Mouse (Mus musculus) midbrain, postnatal 0 days (tissue): ENCODE measurements at regions not wholly inside any gene's neighbourhood (a gene's known extent, or its start where the extent isn't known, plus 50 kb on each side); places are given as distances from the start of the nearest gene placed in this dataset.

ENCODE experiments used
- ATAC-seq: fragments of 200-750 bp; cut with Nextera tagmentation; 2 replicates; pipeline ENCODE4 v1.8.0; 2017; ENCODE audit warnings: moderate number of reproducible peaks, mild to moderate bottlenecking, moderate TSS enrichment, moderate library complexity; ENCODE audit not compliant: low FRiP score
- DNase-seq: peaks from one replicate; pipeline ENCODE4 v3.0.0-alpha.2; 2015; ENCODE audit warnings: low spot score
- H3K27ac ChIP-seq: fragments of 300-500 bp; sonication (generic); 2 replicates; pipeline ENCODE4 v1.5.1; 2014; ENCODE audit warnings: low read depth, mild to moderate bottlenecking, low read length, mixed read lengths
- H3K27me3 ChIP-seq: fragments of 300-500 bp; sonication (generic); 2 replicates; pipeline ENCODE4 v1.6.1; 2014; ENCODE audit warnings: low read length, control low read depth, mixed read lengths; ENCODE audit not compliant: insufficient read depth
- H3K36me3 ChIP-seq: fragments of 300-500 bp; sonication (generic); 2 replicates; pipeline ENCODE4 v1.6.1; 2014; ENCODE audit warnings: low read length, control low read depth, mixed read lengths; ENCODE audit not compliant: insufficient read depth
- H3K4me1 ChIP-seq: fragments of 300-500 bp; sonication (generic); 2 replicates; pipeline ENCODE4 v1.6.1; 2014; ENCODE audit warnings: mild to moderate bottlenecking, control low read depth, antibody characterized with exemption, low read length, mixed read lengths; ENCODE audit not compliant: insufficient read depth
- H3K4me2 ChIP-seq: fragments of 300-500 bp; sonication (generic); 2 replicates; pipeline ENCODE4 v1.6.1; 2014; ENCODE audit warnings: low read depth, mild to moderate bottlenecking, low read length, mixed read lengths; ENCODE audit not compliant: poor library complexity, severe bottlenecking
- H3K4me3 ChIP-seq: fragments of 300-500 bp; sonication (generic); 2 replicates; pipeline ENCODE4 v1.5.1; 2014; ENCODE audit warnings: low read depth, mild to moderate bottlenecking, low read length, moderate library complexity
- H3K9ac ChIP-seq: fragments of 300-500 bp; sonication (generic); replicated peaks from 2 replicates; pipeline ENCODE4 v1.6.1; 2014; ENCODE audit warnings: mild to moderate bottlenecking, low read length, moderate library complexity, mixed read lengths; ENCODE audit not compliant: poor library complexity, severe bottlenecking
- H3K9me3 ChIP-seq: fragments of 300-500 bp; sonication (generic); 2 replicates; pipeline ENCODE4 v1.6.1; 2016; ENCODE audit warnings: low read length, control low read depth
- CTCF ChIP-seq: IDR thresholded peaks from 2 replicates; pipeline ENCODE4 v1.5.1; 2016; ENCODE audit warnings: antibody characterized with exemption, mild to moderate bottlenecking
- WGBS: fragments of 180-500 bp; shearing (Covaris S2); extraction: QIAGEN DNeasy Blood & Tissue Kit; methylation state at CpG from one replicate; pipeline ENCODE4 v1.1.7; 2014; 5-methylcytosine and 5-hydroxymethylcytosine counted together

DNA sequence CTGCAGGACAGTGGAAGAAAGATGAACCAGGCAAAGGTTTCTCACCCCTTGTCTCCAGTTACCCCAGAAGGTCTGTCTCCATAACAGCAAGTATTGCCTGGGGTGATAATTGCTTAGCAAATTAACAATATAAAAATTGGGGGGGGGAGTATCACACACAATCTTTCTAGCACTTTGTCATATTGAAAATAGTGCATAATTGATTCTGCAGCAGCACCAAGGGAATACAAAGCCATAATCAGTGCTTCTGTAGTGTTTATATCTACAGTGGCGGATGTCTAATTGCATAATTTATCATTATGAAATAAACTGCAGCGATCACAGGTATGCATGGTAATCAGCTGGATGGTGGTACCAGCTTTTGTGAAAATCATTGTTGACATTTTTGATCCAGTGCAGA is 316.9 kb upstream of the Nmur2 start:
- Histone ChIP-seq H3K27me3 (no peaks in the 10 kb centered on the region), H3K4me1 (no peaks in the 10 kb centered on the region), H3K9ac (no peak overlapping the region), H3K9me3 (no peaks in the 10 kb centered on the region), H3K4me3 (no peak overlapping the region), H3K36me3 (no peaks in the 10 kb centered on the region), H3K4me2 (no peak overlapping the region), H3K27ac (no peak overlapping the region)
- peak; percentile 17 for DNase-seq
- TF ChIP-seq CTCF, result no peak
- ATAC-seq, result no peak
- 49% methylated on average over 2 of the region's 2 CpGs for WGBS

DNA sequence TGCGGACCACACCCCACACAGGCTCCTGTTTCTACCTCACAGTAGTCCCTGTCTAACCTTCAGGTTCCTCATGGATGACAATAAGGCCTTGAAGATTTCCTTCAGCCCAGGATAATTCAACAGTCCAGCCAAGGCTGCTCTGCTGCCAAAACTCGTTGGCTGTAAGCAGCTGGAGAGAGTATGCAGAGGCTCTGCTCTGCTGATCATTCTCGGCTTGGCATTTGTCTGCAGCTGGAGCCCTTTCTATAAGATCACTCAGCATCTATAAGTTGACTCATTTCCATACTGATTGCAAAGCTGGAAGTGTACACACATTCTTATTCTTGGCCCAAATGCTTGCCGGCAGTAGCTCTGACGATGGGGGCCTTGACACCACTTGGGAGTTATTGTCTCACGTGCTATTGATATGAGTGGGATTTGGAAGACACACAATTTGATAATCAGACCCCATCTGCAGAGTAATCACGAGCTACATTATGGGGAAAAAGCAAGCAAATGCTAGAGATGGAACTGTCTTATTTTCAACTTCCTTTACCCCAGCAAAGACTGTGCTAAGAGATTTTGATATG is 311.1 kb upstream of the Nmur2 start:
- Histone ChIP-seq H3K36me3 (no peaks in the 10 kb centered on the region), H3K4me3 (no peak overlapping the region), H3K9me3 (no peaks in the 10 kb centered on the region), H3K27ac (no peak overlapping the region), H3K9ac (no peak overlapping the region), H3K4me1 (no peaks in the 10 kb centered on the region), H3K27me3 (no peaks in the 10 kb centered on the region), H3K4me2 (no peak overlapping the region)
- TF ChIP-seq CTCF, result no peak
- 63% methylated on average over 7 of the region's 7 CpGs for WGBS
- DNase-seq (no peak), ATAC-seq (no peak)

DNA sequence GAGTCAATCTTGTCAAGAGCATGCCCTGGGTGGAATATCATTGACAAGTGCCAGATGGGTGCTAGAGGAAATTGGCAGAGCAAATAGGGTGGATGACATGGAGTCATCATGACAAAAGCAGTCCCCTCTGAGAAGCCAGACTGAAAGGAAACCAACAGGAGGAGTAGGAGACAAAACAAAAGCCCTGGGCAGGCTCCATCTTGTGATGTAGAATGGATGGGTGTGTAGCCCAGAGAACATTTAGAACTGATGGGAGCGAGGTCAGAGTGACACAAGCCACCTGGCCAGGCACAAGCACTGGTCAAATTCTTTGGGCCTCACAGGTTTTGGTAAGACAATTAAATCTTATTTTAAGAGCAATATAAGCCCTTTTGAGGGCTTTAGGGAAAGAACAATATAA is 310.4 kb upstream of the Nmur2 start:
- ATAC-seq (no peak), DNase-seq (no peak)
- no peak for TF ChIP-seq CTCF
- WGBS, result 75% methylated on average over 1 of the region's 1 CpGs
- no peaks in the 10 kb centered on the region for H3K9me3 ChIP-seq
- no peaks in the 10 kb centered on the region for H3K36me3 ChIP-seq
- no peaks in the 10 kb centered on the region for H3K4me1 ChIP-seq
- H3K27me3 ChIP-seq, result no peaks in the 10 kb centered on the region
- H3K9ac ChIP-seq, result no peak overlapping the region
- H3K27ac ChIP-seq, result no peak overlapping the region
- no peak overlapping the region for H3K4me3 ChIP-seq
- H3K4me2 ChIP-seq, result no peak overlapping the region

DNA sequence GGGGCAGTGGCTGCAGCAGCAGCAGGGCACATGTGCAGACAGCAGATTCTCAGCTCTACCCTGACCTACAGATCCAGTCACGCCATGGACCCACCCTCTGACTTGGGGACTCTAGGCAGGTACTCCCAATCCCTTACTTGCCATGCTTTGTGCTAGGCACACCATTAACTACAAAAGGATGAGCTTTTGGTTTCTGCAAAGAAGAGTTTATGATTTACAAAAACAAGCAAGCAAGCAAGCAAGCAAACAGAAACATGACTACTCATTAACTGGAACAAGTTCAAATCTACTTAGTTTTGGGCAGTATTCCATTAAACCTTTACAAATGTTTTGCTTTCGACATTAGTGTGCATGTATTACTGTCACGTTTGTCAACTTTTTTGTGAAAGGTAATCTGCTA is 309.0 kb upstream of the Nmur2 start:
- Histone ChIP-seq H3K36me3 (no peaks in the 10 kb centered on the region), H3K4me1 (no peaks in the 10 kb centered on the region), H3K27ac (no peak overlapping the region), H3K27me3 (no peaks in the 10 kb centered on the region), H3K9ac (no peak overlapping the region), H3K4me2 (no peak overlapping the region), H3K4me3 (no peak overlapping the region), H3K9me3 (no peaks in the 10 kb centered on the region)
- no peak for TF ChIP-seq CTCF
- WGBS, result 86% methylated on average over 3 of the region's 3 CpGs
- no peak for ATAC-seq
- no peak for DNase-seq

DNA sequence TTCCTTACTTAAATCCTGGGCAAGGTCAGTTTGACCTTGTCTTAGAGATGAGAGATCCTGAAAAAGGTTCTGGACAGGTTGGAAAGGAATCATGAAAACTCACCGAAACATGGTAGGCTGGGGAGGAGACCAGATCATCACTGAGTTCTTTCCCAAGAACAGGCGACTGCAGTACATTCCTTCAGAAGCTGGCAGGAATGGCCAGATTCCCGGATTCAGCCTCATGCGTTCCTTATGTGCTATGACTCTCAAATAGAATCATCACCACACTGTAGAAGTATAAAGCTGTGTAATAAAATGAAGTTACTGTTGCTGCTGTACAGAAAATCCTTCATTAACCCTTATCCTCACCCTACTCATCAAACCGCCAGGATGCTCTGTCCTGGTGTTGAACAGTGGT is 307.6 kb upstream of the Nmur2 start:
- no peak overlapping the region for H3K9ac ChIP-seq
- no peaks in the 10 kb centered on the region for H3K36me3 ChIP-seq
- no peak overlapping the region for H3K4me2 ChIP-seq
- no peak for ATAC-seq
- no peaks in the 10 kb centered on the region for H3K9me3 ChIP-seq
- no peak for DNase-seq
- no peak overlapping the region for H3K27ac ChIP-seq
- no peaks in the 10 kb centered on the region for H3K27me3 ChIP-seq
- TF ChIP-seq CTCF, result no peak
- 87% methylated on average over 5 of the region's 5 CpGs for WGBS
- no peaks in the 10 kb centered on the region for H3K4me1 ChIP-seq
- no peak overlapping the region for H3K4me3 ChIP-seq

DNA sequence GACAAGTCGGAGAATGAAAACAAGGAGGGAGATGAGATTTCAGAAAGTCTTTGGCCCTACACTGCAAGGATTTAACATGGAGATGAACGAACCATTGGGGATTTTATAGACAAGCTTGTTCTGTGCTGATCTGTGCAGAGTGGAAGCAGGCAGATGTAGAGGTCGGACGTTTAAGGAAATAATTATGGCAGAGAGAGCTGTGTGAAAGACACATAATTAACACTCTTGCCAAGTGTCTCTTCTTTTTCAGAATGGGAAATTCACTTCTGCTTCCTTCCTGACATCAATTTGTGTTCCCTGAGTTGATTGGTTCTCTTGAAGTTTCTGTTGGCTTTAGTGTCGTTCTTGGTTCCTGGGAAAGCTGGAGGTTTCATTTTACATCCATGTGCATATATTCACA is 302.3 kb upstream of the Nmur2 start:
- Histone ChIP-seq H3K9ac (no peak overlapping the region), H3K36me3 (no peaks in the 10 kb centered on the region), H3K4me1 (no peaks in the 10 kb centered on the region), H3K27me3 (no peaks in the 10 kb centered on the region), H3K9me3 (no peaks in the 10 kb centered on the region), H3K4me2 (no peak overlapping the region), H3K27ac (no peak overlapping the region), H3K4me3 (no peak overlapping the region)
- 78% methylated on average over 5 of the region's 5 CpGs for WGBS
- no peak for DNase-seq
- TF ChIP-seq CTCF, result no peak
- ATAC-seq, result no peak
